Mouse (Mus musculus): ENCODE measurements at regions not wholly inside any gene's neighbourhood (a gene's known extent, or its start where the extent isn't known, plus 50 kb on each side); places are given as distances from the start of the nearest gene placed in this dataset.

DNA sequence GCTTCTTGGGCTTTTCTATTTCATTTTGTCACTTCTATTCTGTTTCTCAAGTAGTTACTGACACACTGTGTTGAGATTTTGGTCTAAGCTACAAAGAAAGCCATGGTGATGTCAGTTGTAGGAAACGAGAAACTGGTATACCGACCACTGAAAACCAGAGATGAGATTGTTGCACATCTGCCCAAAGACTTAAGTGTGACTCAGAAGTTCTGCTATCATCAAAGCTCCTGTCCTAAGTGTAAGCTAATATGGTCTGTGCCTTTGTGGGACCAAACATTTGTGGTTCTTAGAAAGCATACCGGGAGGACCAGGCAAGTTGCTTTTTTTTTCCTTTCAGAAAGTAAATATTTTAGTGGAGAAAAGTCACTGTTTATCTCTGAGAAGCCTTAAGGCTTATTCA, 1451.8 kb upstream of the A1bg start:
- no peak overlapping the region for H3K27ac ChIP-seq (ENCODE audit: low read depth, low read length)
- no peaks in the 10 kb centered on the region for H3K27me3 ChIP-seq (ENCODE audit: control insufficient read depth, insufficient read depth, low read length)
- no peaks in the 10 kb centered on the region for H3K9me3 ChIP-seq (ENCODE audit: control insufficient read depth, low read length)
- no peak overlapping the region for H3K9ac ChIP-seq (ENCODE audit: low read length)
- WGBS, result 91% methylated on average over 3 of the region's 3 CpGs
- no peaks in the 10 kb centered on the region for H3K36me3 ChIP-seq (ENCODE audit: control insufficient read depth, insufficient read depth, low read length)
- H3K4me3 ChIP-seq (ENCODE audit: low read depth, low read length), result no peak overlapping the region
- H3K4me2 ChIP-seq (ENCODE audit: low read depth), result no peak overlapping the region
- DNase-seq (ENCODE audit: low spot score) (no peak), ATAC-seq (ENCODE audit: insufficient read depth, low FRiP score, low TSS enrichment) (no peak)
- no peaks in the 10 kb centered on the region for H3K4me1 ChIP-seq (ENCODE audit: control insufficient read depth, insufficient read depth, low read length)

DNA sequence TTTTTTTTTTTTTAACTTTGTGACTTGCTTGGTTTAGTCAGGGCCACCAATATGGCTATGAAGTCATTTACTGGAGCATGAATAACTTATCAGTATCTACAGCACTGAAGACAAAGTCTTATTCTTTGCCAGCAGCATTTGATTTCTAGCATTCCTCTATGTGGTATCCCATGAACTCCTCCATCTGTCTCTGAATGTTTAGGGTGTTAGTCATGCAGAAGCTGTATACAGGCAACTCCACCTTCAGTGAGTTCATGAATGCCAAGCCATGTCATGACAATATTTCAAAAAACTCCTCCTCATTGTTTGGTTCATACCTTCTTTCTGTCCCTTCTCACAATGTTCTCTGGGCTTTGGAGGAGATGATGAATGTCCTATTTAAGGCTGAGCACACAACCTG, 1438.4 kb upstream of the A1bg start:
- Histone ChIP-seq H3K9me3 (ENCODE audit: control insufficient read depth, low read length) (no peaks in the 10 kb centered on the region), H3K4me3 (ENCODE audit: low read depth, low read length) (no peak overlapping the region), H3K27ac (ENCODE audit: low read depth, low read length) (no peak overlapping the region), H3K27me3 (ENCODE audit: control insufficient read depth, insufficient read depth, low read length) (no peaks in the 10 kb centered on the region), H3K4me1 (ENCODE audit: control insufficient read depth, insufficient read depth, low read length) (no peaks in the 10 kb centered on the region), H3K9ac (ENCODE audit: low read length) (no peak overlapping the region), H3K36me3 (ENCODE audit: control insufficient read depth, insufficient read depth, low read length) (no peaks in the 10 kb centered on the region), H3K4me2 (ENCODE audit: low read depth) (no peak overlapping the region)
- ATAC-seq (ENCODE audit: insufficient read depth, low FRiP score, low TSS enrichment) (no peak), DNase-seq (ENCODE audit: low spot score) (no peak)

DNA sequence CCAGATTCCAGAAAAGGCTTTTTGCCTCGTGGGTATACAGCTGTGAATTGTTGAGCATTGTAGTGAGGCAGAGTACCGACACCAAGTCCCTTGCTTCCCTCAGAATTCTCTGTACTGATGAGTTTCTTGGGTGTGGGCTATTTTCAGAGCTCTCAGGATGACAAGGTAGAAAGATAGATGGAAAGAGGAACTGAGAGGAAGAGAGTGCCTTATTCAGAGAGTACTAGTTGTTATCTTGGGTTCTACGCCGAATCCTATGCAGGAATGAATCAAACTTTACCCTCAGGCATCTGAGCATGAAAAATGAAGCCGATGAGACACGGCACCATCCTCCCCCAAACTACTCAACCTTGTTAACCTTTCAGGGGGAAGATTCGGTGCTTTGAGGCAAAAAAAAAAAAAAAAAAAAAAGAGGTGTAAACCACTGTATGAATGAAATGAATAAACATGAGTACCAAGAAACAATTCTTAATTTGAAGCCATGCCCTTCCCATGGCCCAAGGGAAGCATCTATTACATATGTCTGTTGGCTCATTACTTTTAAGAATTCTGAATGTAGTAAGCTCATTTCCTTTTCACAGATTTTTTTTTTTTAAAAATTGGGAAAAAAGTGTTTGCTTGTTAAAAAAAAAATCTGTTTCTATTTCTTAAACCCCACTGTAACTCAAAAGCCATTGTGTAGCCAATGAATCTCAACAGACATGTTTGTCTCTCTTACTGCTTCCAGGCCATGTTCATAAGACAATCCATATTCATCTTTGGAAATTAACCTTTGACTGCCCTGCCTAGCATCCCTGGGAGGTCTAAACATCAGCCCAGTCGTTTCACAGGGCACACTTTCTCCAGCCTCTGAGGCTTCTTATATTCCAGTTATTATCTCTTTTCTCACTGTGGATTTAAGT, 1435.8 kb upstream of the A1bg start:
- Histone ChIP-seq H3K4me2 (ENCODE audit: low read depth) (no peak overlapping the region), H3K4me3 (ENCODE audit: low read depth, low read length) (no peak overlapping the region), H3K27me3 (ENCODE audit: control insufficient read depth, insufficient read depth, low read length) (no peaks in the 10 kb centered on the region), H3K9ac (ENCODE audit: low read length) (no peak overlapping the region), H3K4me1 (ENCODE audit: control insufficient read depth, insufficient read depth, low read length) (no peaks in the 10 kb centered on the region), H3K27ac (ENCODE audit: low read depth, low read length) (no peak overlapping the region), H3K36me3 (ENCODE audit: control insufficient read depth, insufficient read depth, low read length) (no peaks in the 10 kb centered on the region), H3K9me3 (ENCODE audit: control insufficient read depth, low read length) (no peaks in the 10 kb centered on the region)
- WGBS, result 77% methylated on average over 8 of the region's 8 CpGs
- ATAC-seq (ENCODE audit: insufficient read depth, low FRiP score, low TSS enrichment) (no peak), DNase-seq (ENCODE audit: low spot score) (no peak)

DNA sequence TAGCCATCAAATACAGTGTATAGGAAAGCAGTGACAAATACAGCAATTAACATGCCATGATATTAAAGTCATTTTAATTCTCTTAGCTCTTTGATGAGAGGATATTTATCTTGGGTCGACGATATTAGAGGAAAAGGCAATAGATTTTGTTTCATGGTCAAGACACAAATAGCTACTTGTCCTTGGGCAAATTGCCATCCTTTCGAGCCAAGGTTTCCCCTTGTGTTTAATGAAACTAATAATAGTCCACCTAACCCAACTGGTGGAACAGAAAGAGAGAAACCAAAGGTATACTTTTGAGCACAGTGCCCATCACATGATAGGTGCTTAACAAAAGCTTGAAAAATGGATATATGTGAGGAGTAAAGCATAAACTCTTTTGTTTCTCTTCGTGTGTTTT, 1431.0 kb upstream of the A1bg start:
- Histone ChIP-seq H3K27ac (ENCODE audit: low read depth, low read length) (no peak overlapping the region), H3K27me3 (ENCODE audit: control insufficient read depth, insufficient read depth, low read length) (no peaks in the 10 kb centered on the region), H3K4me2 (ENCODE audit: low read depth) (no peak overlapping the region), H3K9me3 (ENCODE audit: control insufficient read depth, low read length) (no peaks in the 10 kb centered on the region), H3K36me3 (ENCODE audit: control insufficient read depth, insufficient read depth, low read length) (no peaks in the 10 kb centered on the region), H3K4me3 (ENCODE audit: low read depth, low read length) (no peak overlapping the region), H3K4me1 (ENCODE audit: control insufficient read depth, insufficient read depth, low read length) (no peaks in the 10 kb centered on the region), H3K9ac (ENCODE audit: low read length) (no peak overlapping the region)
- WGBS, result 89% methylated on average over 4 of the region's 4 CpGs
- DNase-seq (ENCODE audit: low spot score), result no peak
- no peak for ATAC-seq (ENCODE audit: insufficient read depth, low FRiP score, low TSS enrichment)

DNA sequence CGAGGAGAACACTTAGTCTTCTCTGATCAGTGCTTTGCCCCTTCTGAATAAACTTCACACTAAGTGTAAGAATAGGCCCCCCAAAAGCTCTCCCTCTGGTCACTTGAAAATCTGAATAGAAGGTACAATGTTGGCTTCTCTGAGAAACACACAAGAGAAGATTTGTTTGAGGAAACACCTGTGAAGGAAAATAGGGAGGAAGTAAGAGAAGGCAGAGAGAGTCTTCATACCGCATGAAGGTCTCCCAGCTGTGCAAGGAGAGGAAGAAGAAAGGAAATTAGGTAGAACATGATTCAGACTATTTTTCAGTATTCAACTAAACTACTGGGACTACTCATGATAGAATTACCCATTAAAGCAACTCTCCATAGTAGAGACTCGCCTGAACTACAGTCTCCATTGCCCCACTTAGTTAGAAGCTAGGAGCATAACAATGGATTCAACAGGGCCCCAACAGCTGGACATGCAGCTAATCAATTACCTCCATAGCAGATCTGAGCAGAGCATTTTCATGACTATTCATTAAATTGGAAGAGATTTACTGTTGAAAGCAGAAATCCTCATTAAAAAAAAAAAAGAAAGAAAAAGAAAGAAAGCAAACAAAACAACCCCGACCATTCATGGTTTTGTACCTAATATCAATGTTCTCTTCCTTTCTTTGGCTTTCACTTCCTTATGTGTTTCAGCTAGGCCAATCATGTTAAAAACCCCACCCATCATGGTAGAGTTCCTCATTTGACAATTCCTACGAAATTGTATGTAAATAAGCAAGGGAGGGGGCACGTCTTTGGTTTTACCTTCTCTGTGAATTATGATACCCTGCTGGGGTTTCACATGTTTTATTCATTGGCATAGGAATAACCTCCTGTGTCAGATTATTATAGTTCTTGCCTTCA, 1428.3 kb upstream of the A1bg start:
- H3K27me3 ChIP-seq (ENCODE audit: control insufficient read depth, insufficient read depth, low read length), result no peaks in the 10 kb centered on the region
- H3K4me1 ChIP-seq (ENCODE audit: control insufficient read depth, insufficient read depth, low read length), result no peaks in the 10 kb centered on the region
- H3K27ac ChIP-seq (ENCODE audit: low read depth, low read length), result no peak overlapping the region
- H3K4me3 ChIP-seq (ENCODE audit: low read depth, low read length), result no peak overlapping the region
- no peak overlapping the region for H3K9ac ChIP-seq (ENCODE audit: low read length)
- no peaks in the 10 kb centered on the region for H3K36me3 ChIP-seq (ENCODE audit: control insufficient read depth, insufficient read depth, low read length)
- 76% methylated on average over 6 of the region's 6 CpGs for WGBS
- DNase-seq (ENCODE audit: low spot score), result no peak
- ATAC-seq (ENCODE audit: insufficient read depth, low FRiP score, low TSS enrichment), result no peak
- no peaks in the 10 kb centered on the region for H3K9me3 ChIP-seq (ENCODE audit: control insufficient read depth, low read length)
- H3K4me2 ChIP-seq (ENCODE audit: low read depth), result no peak overlapping the region

DNA sequence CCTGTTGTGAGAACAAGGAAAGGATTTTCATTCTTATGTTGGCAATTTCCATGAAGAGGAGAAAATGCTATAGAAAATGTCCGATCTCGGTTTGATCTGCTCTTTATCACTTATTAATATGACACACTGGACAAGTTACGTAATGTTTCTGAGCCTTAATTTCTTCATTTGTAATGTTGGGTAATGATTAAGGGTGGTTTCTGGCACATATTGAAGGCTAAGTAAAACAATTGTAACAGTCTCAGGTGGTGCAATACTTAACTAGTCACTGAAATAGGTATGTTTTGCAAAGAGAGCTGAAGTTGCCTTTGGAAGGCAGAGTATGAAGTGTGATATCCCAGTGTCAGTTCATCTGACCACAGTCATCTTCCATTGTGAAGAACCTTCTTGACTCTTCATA, 1427.2 kb upstream of the A1bg start:
- no peaks in the 10 kb centered on the region for H3K9me3 ChIP-seq (ENCODE audit: control insufficient read depth, low read length)
- no peak overlapping the region for H3K27ac ChIP-seq (ENCODE audit: low read depth, low read length)
- no peak overlapping the region for H3K4me2 ChIP-seq (ENCODE audit: low read depth)
- no peak for DNase-seq (ENCODE audit: low spot score)
- H3K27me3 ChIP-seq (ENCODE audit: control insufficient read depth, insufficient read depth, low read length), result no peaks in the 10 kb centered on the region
- H3K4me3 ChIP-seq (ENCODE audit: low read depth, low read length), result no peak overlapping the region
- H3K9ac ChIP-seq (ENCODE audit: low read length), result no peak overlapping the region
- no peaks in the 10 kb centered on the region for H3K4me1 ChIP-seq (ENCODE audit: control insufficient read depth, insufficient read depth, low read length)
- no peaks in the 10 kb centered on the region for H3K36me3 ChIP-seq (ENCODE audit: control insufficient read depth, insufficient read depth, low read length)
- ATAC-seq (ENCODE audit: insufficient read depth, low FRiP score, low TSS enrichment), result no peak
- 95% methylated on average over 3 of the region's 3 CpGs for WGBS

DNA sequence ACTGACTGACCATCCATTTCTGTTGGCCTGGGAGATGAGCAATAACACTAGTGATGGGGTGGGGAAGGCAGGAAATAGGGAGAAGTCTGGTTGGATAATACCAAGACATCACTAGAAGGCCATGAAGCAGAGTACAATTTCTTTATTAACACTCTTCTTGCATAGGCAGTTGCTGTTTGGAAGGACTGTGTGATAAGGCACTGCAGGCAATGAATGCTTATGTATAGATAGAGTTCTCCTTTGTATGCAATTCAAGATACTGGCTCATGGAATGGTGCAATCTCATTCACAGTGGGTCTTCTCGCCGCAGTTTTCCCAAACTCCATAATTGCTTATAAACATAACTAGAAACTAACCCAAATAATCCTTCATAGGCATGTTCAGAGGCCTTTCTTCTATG, 1426.1 kb upstream of the A1bg start:
- H3K27me3 ChIP-seq (ENCODE audit: control insufficient read depth, insufficient read depth, low read length), result no peaks in the 10 kb centered on the region
- H3K9ac ChIP-seq (ENCODE audit: low read length), result no peak overlapping the region
- no peaks in the 10 kb centered on the region for H3K36me3 ChIP-seq (ENCODE audit: control insufficient read depth, insufficient read depth, low read length)
- ATAC-seq (ENCODE audit: insufficient read depth, low FRiP score, low TSS enrichment), result no peak
- 95% methylated on average over 2 of the region's 2 CpGs for WGBS
- H3K9me3 ChIP-seq (ENCODE audit: control insufficient read depth, low read length), result no peaks in the 10 kb centered on the region
- no peak overlapping the region for H3K4me2 ChIP-seq (ENCODE audit: low read depth)
- DNase-seq (ENCODE audit: low spot score), result no peak
- H3K4me3 ChIP-seq (ENCODE audit: low read depth, low read length), result no peak overlapping the region
- H3K4me1 ChIP-seq (ENCODE audit: control insufficient read depth, insufficient read depth, low read length), result no peaks in the 10 kb centered on the region
- H3K27ac ChIP-seq (ENCODE audit: low read depth, low read length), result no peak overlapping the region

DNA sequence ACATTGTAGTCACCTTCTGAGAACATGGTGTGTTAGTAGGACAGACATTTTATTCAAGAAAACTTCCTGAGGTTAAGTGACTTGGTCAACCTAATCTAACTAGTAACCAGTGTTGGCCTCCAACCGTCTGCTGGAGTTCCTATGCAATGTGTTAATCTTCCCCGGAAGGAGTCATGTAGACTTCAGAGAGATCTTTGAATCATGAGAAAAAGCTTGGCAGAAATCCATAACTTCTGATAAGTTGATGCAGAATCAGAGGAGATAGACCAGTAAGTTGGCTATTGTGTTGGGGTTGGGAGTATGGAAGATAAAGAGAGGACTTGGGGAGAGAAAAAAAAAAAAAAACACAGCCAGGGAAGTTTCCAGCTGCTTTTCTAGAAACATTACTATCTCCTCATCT, 1424.9 kb upstream of the A1bg start:
- H3K27ac ChIP-seq (ENCODE audit: low read depth, low read length), result no peak overlapping the region
- H3K27me3 ChIP-seq (ENCODE audit: control insufficient read depth, insufficient read depth, low read length), result no peaks in the 10 kb centered on the region
- DNase-seq (ENCODE audit: low spot score) (no peak), ATAC-seq (ENCODE audit: insufficient read depth, low FRiP score, low TSS enrichment) (no peak)
- H3K4me1 ChIP-seq (ENCODE audit: control insufficient read depth, insufficient read depth, low read length), result no peaks in the 10 kb centered on the region
- H3K4me2 ChIP-seq (ENCODE audit: low read depth), result no peak overlapping the region
- H3K9ac ChIP-seq (ENCODE audit: low read length), result no peak overlapping the region
- no peaks in the 10 kb centered on the region for H3K36me3 ChIP-seq (ENCODE audit: control insufficient read depth, insufficient read depth, low read length)
- no peak overlapping the region for H3K4me3 ChIP-seq (ENCODE audit: low read depth, low read length)
- 95% methylated on average over 2 of the region's 2 CpGs for WGBS
- H3K9me3 ChIP-seq (ENCODE audit: control insufficient read depth, low read length), result no peaks in the 10 kb centered on the region

DNA sequence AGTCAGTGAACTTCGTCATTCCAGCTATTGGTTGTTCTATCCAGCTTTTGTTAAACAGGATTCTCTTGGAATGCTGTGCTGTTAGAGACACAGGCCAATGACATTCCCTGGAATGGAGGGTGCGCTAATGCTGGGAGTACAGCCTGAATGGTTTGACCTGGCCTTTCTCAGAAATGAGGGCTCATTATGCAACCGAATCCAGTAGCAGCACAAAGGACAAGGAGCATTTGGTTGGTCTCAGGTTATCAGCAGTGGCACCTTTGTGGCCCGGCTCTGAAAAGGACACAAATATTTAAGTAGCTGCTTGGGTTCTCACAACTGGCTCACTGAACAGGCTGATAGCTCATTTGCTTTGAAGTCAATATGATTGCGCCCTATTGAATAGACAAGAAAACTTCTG, 1423.1 kb upstream of the A1bg start:
- no peaks in the 10 kb centered on the region for H3K27me3 ChIP-seq (ENCODE audit: control insufficient read depth, insufficient read depth, low read length)
- no peak overlapping the region for H3K27ac ChIP-seq (ENCODE audit: low read depth, low read length)
- H3K9ac ChIP-seq (ENCODE audit: low read length), result no peak overlapping the region
- 88% methylated on average over 5 of the region's 5 CpGs for WGBS
- DNase-seq (ENCODE audit: low spot score), result no peak
- no peaks in the 10 kb centered on the region for H3K36me3 ChIP-seq (ENCODE audit: control insufficient read depth, insufficient read depth, low read length)
- no peak for ATAC-seq (ENCODE audit: insufficient read depth, low FRiP score, low TSS enrichment)
- no peaks in the 10 kb centered on the region for H3K4me1 ChIP-seq (ENCODE audit: control insufficient read depth, insufficient read depth, low read length)
- no peaks in the 10 kb centered on the region for H3K9me3 ChIP-seq (ENCODE audit: control insufficient read depth, low read length)
- H3K4me3 ChIP-seq (ENCODE audit: low read depth, low read length), result no peak overlapping the region
- H3K4me2 ChIP-seq (ENCODE audit: low read depth), result no peak overlapping the region
